Mouse (Mus musculus) E14TG2a.4 (cell line): ENCODE data around the gene Nup107.

Experiments used
- H3K27me3 ChIP-seq: 2 replicates; pipeline ENCODE4 v1.6.1; 2014; ENCODE audit warnings: low read length, control low read depth; ENCODE audit not compliant: insufficient read depth
- H3K36me3 ChIP-seq: 2 replicates; pipeline ENCODE4 v1.6.1; 2014; ENCODE audit warnings: low read length, control low read depth; ENCODE audit not compliant: insufficient read depth
- H3K4me1 ChIP-seq: replicated peaks from 2 replicates; pipeline ENCODE4 v1.6.1; 2014; ENCODE audit warnings: low read depth, low read length, control low read depth
- H3K4me3 ChIP-seq: replicated peaks from 2 replicates; pipeline ENCODE4 v1.5.1; 2014; ENCODE audit warnings: mild to moderate bottlenecking, low read length
- H3K9me3 ChIP-seq: 2 replicates; pipeline ENCODE4 v1.6.1; 2014; ENCODE audit warnings: low read length, control low read depth
- CTCF ChIP-seq: conservative IDR thresholded peaks from 2 replicates; pipeline ENCODE4 v1.5.1; 2014; ENCODE audit warnings: low read length
- NANOG ChIP-seq: IDR thresholded peaks from 2 replicates; pipeline ENCODE4 v1.6.1; 2014; ENCODE audit warnings: borderline replicate concordance, low read length, mixed read lengths
- POU5F1 ChIP-seq: IDR thresholded peaks from 2 replicates; pipeline ENCODE4 v1.6.1; 2014; ENCODE audit warnings: low read length, borderline replicate concordance

The Nup107 gene

DNA sequence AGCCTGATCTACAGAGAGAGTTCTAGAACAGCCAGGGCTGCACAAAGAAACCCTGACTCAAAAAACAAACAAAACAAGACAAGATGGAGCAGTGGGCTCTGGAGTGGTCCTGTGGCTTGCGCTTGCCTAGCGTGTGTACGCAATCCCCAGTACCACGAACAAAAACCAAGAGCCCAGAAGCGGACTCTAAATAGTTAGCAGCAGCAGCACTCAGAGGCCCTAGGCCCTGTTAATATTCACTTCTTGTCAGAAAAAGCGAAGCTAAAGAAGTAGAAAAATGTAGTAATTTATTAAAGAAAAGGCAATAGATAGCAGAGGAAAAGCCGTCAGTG lies 37.9 kb downstream of the Nup107 start:
- Histone ChIP-seq H3K36me3 (peaks cover 98% of the 10 kb centered on the region), H3K27me3 (no peaks in the 10 kb centered on the region), H3K4me1 (peaks cover 6% of the 10 kb centered on the region), H3K4me3 (no peak overlapping the region), H3K9me3 (peaks cover 18% of the 10 kb centered on the region)
- TF ChIP-seq POU5F1, result no peak
- no peak for TF ChIP-seq NANOG
- TF ChIP-seq CTCF, result no peak

DNA sequence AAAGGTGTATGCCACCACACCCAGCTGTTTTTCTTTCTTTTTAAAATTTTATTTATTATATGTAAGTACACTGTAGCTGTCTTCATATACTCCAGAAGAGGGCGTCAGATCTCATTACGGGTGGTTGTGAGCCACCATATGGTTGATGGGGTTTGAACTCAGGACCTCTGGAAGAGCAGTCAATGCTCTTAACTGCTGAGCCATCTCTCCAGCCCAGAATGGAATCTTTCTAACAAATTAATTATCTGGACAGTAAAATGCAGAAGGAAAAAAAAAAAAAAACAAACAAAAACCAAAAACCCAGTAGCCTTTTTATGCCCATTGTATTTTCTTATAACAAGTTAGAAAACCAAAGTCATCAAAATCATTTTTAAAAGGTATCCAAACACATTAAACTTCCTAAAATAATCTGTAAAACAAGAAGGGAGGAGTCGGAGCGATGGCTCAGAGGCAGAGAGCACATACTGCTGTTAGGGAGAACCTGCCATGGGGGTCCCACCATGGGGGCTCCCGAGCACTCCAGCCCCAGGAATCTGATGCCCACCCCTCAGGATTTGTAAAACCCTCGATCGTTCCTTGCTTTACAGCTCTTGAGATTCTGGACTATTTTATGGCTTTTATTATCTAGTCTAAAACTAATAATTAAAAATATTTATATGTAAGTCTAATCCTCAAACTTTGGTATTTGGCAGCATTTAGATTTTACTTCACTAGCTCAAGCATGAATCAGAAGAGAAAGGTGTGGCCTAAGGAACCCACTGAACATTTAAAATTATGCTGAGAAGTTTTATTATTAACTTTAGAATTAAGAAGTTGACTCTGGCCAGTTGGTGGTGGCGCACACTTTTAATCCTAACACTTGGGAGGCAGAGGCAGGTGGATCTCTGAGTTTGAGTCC lies 38.5 kb downstream of the Nup107 start:
- Histone ChIP-seq H3K27me3 (no peaks in the 10 kb centered on the region), H3K4me3 (no peak overlapping the region), H3K9me3 (peaks cover 24% of the 10 kb centered on the region), H3K4me1 (peaks cover 6% of the 10 kb centered on the region), H3K36me3 (peaks cover 98% of the 10 kb centered on the region)
- TF ChIP-seq POU5F1 (no peak), CTCF (no peak), NANOG (no peak)

DNA sequence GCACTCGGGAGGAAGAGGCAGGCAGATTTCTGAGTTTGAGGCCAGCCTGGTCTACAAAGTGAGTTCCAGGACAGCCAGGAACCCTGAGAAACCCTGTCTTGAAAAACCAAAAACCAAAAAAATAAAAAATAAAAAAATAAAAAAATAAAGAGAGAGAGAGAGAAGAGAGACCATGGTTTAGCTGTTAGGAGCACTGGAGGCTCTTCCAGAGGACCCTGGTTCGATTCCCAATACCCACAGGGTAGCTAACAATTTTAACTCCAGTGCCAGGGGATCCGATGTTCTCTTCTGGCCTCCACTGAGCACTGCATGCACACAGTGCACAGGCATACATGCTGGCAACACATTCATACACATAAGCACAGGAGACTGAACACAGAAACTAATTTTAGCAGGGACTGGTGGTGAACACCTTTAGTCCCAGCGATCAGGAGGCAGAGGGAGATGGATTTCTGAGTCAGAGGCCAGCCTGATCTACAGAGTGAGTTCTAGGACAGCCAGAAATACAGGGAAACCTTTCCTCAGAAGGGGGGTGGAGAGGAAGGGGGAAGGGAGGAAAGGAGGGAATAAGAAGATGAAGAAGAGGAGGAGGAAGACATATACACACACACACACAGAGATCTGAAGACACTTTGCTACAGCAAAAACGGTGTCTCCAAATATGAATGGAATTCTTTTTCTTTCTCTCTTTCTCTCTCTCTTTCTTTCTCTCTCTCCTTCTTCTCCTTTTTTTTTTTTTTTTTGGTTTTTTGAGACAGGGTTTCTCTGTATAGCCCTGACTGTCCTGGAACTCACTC lies 39.5 kb downstream of the Nup107 start:
- no peaks in the 10 kb centered on the region for H3K27me3 ChIP-seq
- TF ChIP-seq POU5F1, result no peak
- TF ChIP-seq NANOG, result no peak
- no peak for TF ChIP-seq CTCF
- H3K4me3 ChIP-seq, result no peak overlapping the region
- peaks cover 98% of the 10 kb centered on the region for H3K36me3 ChIP-seq
- H3K4me1 ChIP-seq, result peaks cover 6% of the 10 kb centered on the region
- peaks cover 33% of the 10 kb centered on the region for H3K9me3 ChIP-seq

DNA sequence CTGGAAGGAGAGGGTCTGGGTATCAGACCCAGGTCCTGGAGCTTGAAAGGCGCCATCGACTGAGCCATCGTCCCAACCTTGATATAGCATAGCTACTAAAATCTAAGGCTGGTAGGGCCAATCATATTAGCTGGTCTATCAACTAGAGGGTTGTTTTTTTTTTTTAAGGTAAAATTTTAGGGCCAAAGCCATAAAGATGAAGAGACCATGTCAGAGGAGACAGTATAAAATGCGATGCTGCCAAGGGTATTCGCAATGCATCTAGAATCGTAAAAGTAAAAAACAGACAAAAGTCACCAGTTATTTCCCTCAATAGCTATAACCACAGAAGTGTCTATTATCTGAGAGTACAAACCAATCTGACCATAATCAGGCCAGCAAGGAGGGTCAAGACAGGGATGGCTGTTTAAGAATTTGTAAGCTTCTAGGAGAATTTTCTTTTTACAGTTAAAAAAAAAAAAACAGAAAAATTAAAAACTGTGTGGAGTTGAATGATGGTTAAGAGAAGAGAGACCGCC lies 40.1 kb downstream of the Nup107 start:
- H3K4me3 ChIP-seq, result no peak overlapping the region
- TF ChIP-seq CTCF, result no peak
- TF ChIP-seq POU5F1, result no peak
- TF ChIP-seq NANOG, result no peak

DNA sequence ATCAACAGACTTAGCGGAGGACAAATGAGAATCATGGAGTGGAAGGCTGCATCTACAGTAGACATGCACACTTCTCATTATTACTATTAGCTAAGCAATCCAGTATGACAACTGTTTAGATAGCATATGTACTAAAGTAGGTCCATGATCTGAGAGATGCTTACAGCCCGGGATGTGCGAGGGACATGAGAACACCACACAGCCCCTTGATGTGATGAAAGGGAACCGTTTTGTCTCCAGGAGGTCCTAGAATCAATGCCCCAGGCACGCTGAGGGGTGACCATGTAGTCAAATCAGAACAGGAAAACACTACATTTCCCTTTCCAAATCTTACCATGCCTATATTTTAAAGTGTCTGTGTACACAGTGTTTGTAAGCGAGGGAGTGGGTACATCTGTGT lies 40.8 kb downstream of the Nup107 start:
- Histone ChIP-seq H3K36me3 (peaks cover 86% of the 10 kb centered on the region), H3K4me1 (peaks cover 10% of the 10 kb centered on the region), H3K27me3 (no peaks in the 10 kb centered on the region), H3K4me3 (no peak overlapping the region), H3K9me3 (peaks cover 33% of the 10 kb centered on the region)
- TF ChIP-seq POU5F1, result no peak
- TF ChIP-seq CTCF, result no peak
- no peak for TF ChIP-seq NANOG

More for the DNA sequence above, 40.1 kb downstream of the Nup107 start:
- peaks cover 92% of the 10 kb centered on the region for H3K36me3 ChIP-seq
- peaks cover 6% of the 10 kb centered on the region for H3K4me1 ChIP-seq
- no peaks in the 10 kb centered on the region for H3K27me3 ChIP-seq
- peaks cover 33% of the 10 kb centered on the region for H3K9me3 ChIP-seq

DNA sequence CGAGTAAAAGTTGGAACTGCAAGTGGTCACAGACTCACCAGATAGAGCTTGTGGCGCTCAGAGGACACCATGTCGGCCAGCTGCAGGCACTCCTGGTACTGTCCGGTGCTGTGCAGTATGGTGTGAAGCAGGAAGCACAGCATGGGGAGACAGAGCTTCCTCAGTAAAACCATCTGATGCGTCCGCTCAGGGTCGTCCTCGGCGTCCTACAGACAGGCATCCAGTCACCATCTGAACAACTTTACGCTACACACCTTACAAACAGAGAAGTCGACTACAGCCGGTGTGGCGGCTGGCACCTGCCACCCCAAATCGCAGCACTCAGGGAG lies 41.3 kb downstream of the Nup107 start:
- TF ChIP-seq NANOG (no peak), CTCF (no peak), POU5F1 (no peak)
- H3K36me3 ChIP-seq, result peaks cover 81% of the 10 kb centered on the region
- no peak overlapping the region for H3K4me3 ChIP-seq

DNA sequence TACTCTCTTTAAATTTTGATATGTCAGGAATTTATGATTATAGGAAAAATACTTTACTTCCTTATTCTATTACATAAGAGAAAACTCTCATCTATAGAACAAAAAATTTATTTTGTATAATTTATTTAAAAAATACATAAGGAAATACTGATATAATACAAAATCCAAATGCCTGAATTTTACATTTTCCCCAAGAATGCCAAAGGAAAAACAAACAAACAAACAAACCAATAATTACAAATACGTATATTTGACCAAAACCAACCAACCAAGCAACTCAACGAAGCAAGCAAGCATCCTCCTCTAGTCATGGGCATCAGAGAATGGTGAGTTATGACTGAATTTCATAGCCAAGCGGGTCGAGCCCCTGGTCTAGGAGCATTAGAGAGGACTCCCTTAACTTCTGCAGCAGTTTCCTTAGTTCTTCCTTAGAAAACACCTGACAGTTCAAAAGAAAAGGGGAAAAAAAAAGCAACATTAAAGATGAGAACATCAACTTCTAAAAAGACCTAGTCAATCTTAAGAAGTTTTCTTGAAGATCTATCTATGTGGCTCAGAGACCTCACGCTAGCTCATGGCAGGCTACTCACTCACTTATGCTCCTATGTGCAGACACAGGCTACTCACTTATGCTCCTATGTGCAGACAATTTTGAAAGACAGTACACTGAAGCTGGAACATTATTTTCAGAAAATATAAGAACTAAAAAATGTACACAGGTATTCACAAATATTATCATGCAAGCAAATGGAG lies 41.8 kb downstream of the Nup107 start:
- H3K4me3 ChIP-seq, result no peak overlapping the region
- no peak for TF ChIP-seq POU5F1
- TF ChIP-seq CTCF, result no peak
- TF ChIP-seq NANOG, result no peak
- H3K27me3 ChIP-seq, result no peaks in the 10 kb centered on the region
- peaks cover 33% of the 10 kb centered on the region for H3K9me3 ChIP-seq
- H3K36me3 ChIP-seq, result peaks cover 75% of the 10 kb centered on the region
- H3K4me1 ChIP-seq, result peaks cover 7% of the 10 kb centered on the region

More for the DNA sequence above, 41.3 kb downstream of the Nup107 start:
- Histone ChIP-seq H3K4me1 (peaks cover 10% of the 10 kb centered on the region), H3K9me3 (peaks cover 33% of the 10 kb centered on the region), H3K27me3 (no peaks in the 10 kb centered on the region)
